Mouse (Mus musculus): ENCODE data around the gene Ppm1h. TPM values are rescaled to one million over a fixed set of nuclear protein-coding genes. Genes with fewer than 3 reads are reported as not detected.

Ppm1h gene
- total and polyA plus RNA-seq, 3 experiments, result 6.9 to 14.9 TPM; not detected in 1

- no peak overlapping the region for H3K4me3 ChIP-seq (ENCODE audit: control insufficient read depth in 1 of 2, insufficient read depth in 1 of 2, low read depth in 2 of 2, low read length in 2 of 2)
- H3K9me3 ChIP-seq (replicated peaks; ENCODE audit: insufficient read depth, low read length), result no peaks in the 10 kb centered on the region
- H3K36me3 ChIP-seq (ENCODE audit: control insufficient read depth in 1 of 2, insufficient read depth in 2 of 2, low read length in 2 of 2), result no peaks in the 10 kb centered on the region
- no peak for DNase-seq (ENCODE audit: low read depth, low spot score)
- TF ChIP-seq HCFC1 (IDR thresholded peaks at IDR 0.05; ENCODE audit: low read depth, low read length) (no peak), CHD2 (IDR thresholded peaks at IDR 0.05; ENCODE audit: low read length) (no peak), MAX (IDR thresholded peaks at IDR 0.05; ENCODE audit: low read length) (no peak), GATA1 (IDR thresholded peaks at IDR 0.05; ENCODE audit: low read depth, low read length) (no peak), MEF2A (IDR thresholded peaks at IDR 0.05; ENCODE audit: extremely low read depth, insufficient replicate concordance, low read depth, low read length, poor library complexity, severe bottlenecking) (no peak), TAL1 (IDR thresholded peaks at IDR 0.05; ENCODE audit: low read length) (no peak), KAT2A (conservative IDR thresholded peaks at IDR 0.05; ENCODE audit: low read depth, low read length) (no peak), NRF1 (IDR thresholded peaks at IDR 0.05; ENCODE audit: insufficient read depth, low read depth, low read length, poor library complexity, severe bottlenecking) (no peak), BHLHE40 (IDR thresholded peaks at IDR 0.05; ENCODE audit: borderline replicate concordance, low read depth, low read length) (no peak), ZNF384 (IDR thresholded peaks at IDR 0.05; ENCODE audit: low read depth, low read length) (no peak), ZKSCAN1 (IDR thresholded peaks at IDR 0.05; ENCODE audit: low read depth, low read length) (no peak), ZMIZ1 (IDR thresholded peaks at IDR 0.05; ENCODE audit: low read depth, low read length) (no peak), MYC (IDR thresholded peaks at IDR 0.05; ENCODE audit: low read depth, low read length) (no peak), MYB (IDR thresholded peaks at IDR 0.05; ENCODE audit: low read depth, low read length) (no peak), POLR2AphosphoS5 (IDR thresholded peaks at IDR 0.05; ENCODE audit: borderline replicate concordance, low read depth, low read length) (no peak), MAZ (IDR thresholded peaks at IDR 0.05; ENCODE audit: low read depth, low read length) (no peak), SIN3A (IDR thresholded peaks at IDR 0.05; ENCODE audit: low read length) (no peak), ELF1 (IDR thresholded peaks at IDR 0.05; ENCODE audit: low read depth, low read length) (no peak)
- H3K4me1 ChIP-seq (ENCODE audit: control insufficient read depth in 1 of 2, insufficient read depth in 2 of 2, low read length in 2 of 2), result no peaks in the 10 kb centered on the region
- no peak overlapping the region for H3K9ac ChIP-seq (ENCODE audit: control insufficient read depth, low read depth, low read length, poor library complexity, severe bottlenecking)
- H3K27me3 ChIP-seq (ENCODE audit: control insufficient read depth in 1 of 2, insufficient read depth in 2 of 2, low read length in 2 of 2), result peaks cover 0 to 4% of the 10 kb centered on the region in 2 experiments; a peak in 1 of 4 replicates
- H3K79me2 ChIP-seq (ENCODE audit: control insufficient read depth, insufficient read depth, low read length, poor library complexity), result no peaks in the 10 kb centered on the region
- H3K27ac ChIP-seq (ENCODE audit: control insufficient read depth, low read depth, low read length), result no peak overlapping the region
These were observed 85.0 kb downstream of the Ppm1h start for GRCm38 (mm10) chr10:122763596-122763995.

- Histone ChIP-seq H3K27ac (ENCODE audit: control insufficient read depth, low read depth, low read length) (no peak overlapping the region), H3K27me3 (ENCODE audit: control insufficient read depth in 1 of 2, insufficient read depth in 2 of 2, low read length in 2 of 2) (peaks cover 0 to 4% of the 10 kb centered on the region in 2 experiments; a peak in 2 of 4 replicates), H3K9me3 (replicated peaks; ENCODE audit: insufficient read depth, low read length) (no peaks in the 10 kb centered on the region), H3K4me1 (ENCODE audit: control insufficient read depth in 1 of 2, insufficient read depth in 2 of 2, low read length in 2 of 2) (no peaks in the 10 kb centered on the region), H3K79me2 (ENCODE audit: control insufficient read depth, insufficient read depth, low read length, poor library complexity) (no peaks in the 10 kb centered on the region), H3K36me3 (ENCODE audit: control insufficient read depth in 1 of 2, insufficient read depth in 2 of 2, low read length in 2 of 2) (no peaks in the 10 kb centered on the region), H3K4me3 (ENCODE audit: control insufficient read depth in 1 of 2, insufficient read depth in 1 of 2, low read depth in 2 of 2, low read length in 2 of 2) (no peak overlapping the region), H3K9ac (ENCODE audit: control insufficient read depth, low read depth, low read length, poor library complexity, severe bottlenecking) (no peak overlapping the region)
- no peak for TF ChIP-seq HCFC1 (IDR thresholded peaks at IDR 0.05; ENCODE audit: low read depth, low read length)
- no peak for TF ChIP-seq NRF1 (IDR thresholded peaks at IDR 0.05; ENCODE audit: insufficient read depth, low read depth, low read length, poor library complexity, severe bottlenecking)
- TF ChIP-seq MEF2A (IDR thresholded peaks at IDR 0.05; ENCODE audit: extremely low read depth, insufficient replicate concordance, low read depth, low read length, poor library complexity, severe bottlenecking), result no peak
- TF ChIP-seq TBP (IDR thresholded peaks at IDR 0.05; ENCODE audit: low read depth, low read length), result no peak
- no peak for TF ChIP-seq TAL1 (IDR thresholded peaks at IDR 0.05; ENCODE audit: low read length)
- TF ChIP-seq NELFE (IDR thresholded peaks at IDR 0.05; ENCODE audit: low read depth, low read length), result no peak
- TF ChIP-seq USF2 (IDR thresholded peaks at IDR 0.05; ENCODE audit: borderline replicate concordance in 1 of 2, insufficient read depth in 1 of 2, low read depth in 1 of 2, low read length in 2 of 2), result no peak
- TF ChIP-seq BHLHE40 (IDR thresholded peaks at IDR 0.05; ENCODE audit: borderline replicate concordance, low read depth, low read length), result no peak
- no peak for TF ChIP-seq MAZ (IDR thresholded peaks at IDR 0.05; ENCODE audit: low read depth, low read length)
- DNase-seq (ENCODE audit: low read depth, low spot score), result no peak
These were observed 86.1 kb downstream of the Ppm1h start for GRCm38 (mm10) chr10:122764653-122765052.
